Mouse (Mus musculus) G1E (cell line): ENCODE measurements at regions not wholly inside any gene's neighbourhood (a gene's known extent, or its start where the extent isn't known, plus 50 kb on each side); places are given as distances from the start of the nearest gene placed in this dataset.

Source experiments
- ATAC-seq: 2 replicates; pipeline ENCODE4 v1.8.0; 2016; ENCODE audit warnings: mild to moderate bottlenecking; ENCODE audit not compliant: insufficient number of reproducible peaks, poor library complexity, low FRiP score, severe bottlenecking; ENCODE audit errors: extremely low read depth
- DNase-seq: peaks from one replicate; pipeline ENCODE4 v3.0.0; 2012; ENCODE audit warnings: low spot score
- H3K27me3 ChIP-seq: 2 replicates; pipeline ENCODE4 v1.6.1; 2012; ENCODE audit warnings: mild to moderate bottlenecking, low read length, inconsistent platforms; ENCODE audit not compliant: insufficient read depth
- H3K36me3 ChIP-seq: replicated peaks from 2 replicates; pipeline ENCODE3; 2012; ENCODE audit warnings: mild to moderate bottlenecking, inconsistent platforms
- H3K4me1 ChIP-seq: 2 replicates; pipeline ENCODE4 v1.6.1; 2012; ENCODE audit warnings: low read depth, low read length, inconsistent platforms, mixed read lengths; ENCODE audit not compliant: insufficient read depth
- H3K4me3 ChIP-seq: 2 replicates; pipeline ENCODE4 v1.5.1; 2012; ENCODE audit warnings: low read depth, mild to moderate bottlenecking, inconsistent platforms, low read length, moderate library complexity, mixed read lengths
- H3K9me3 ChIP-seq: replicated peaks from 2 replicates; pipeline ENCODE4 v1.6.1; 2012; ENCODE audit warnings: inconsistent platforms
- CTCF ChIP-seq: IDR thresholded peaks from 2 replicates; pipeline ENCODE4 v1.5.1; 2012; ENCODE audit warnings: low read depth, low read length, inconsistent platforms, mixed read lengths
- GATA1 ChIP-seq: IDR thresholded peaks from 2 replicates; pipeline ENCODE4 v1.6.1; 2012; ENCODE audit warnings: borderline replicate concordance, low read length, inconsistent platforms, mixed read lengths
- GATA2 ChIP-seq: IDR thresholded peaks from 2 replicates; pipeline ENCODE4 v1.6.1; 2012; ENCODE audit warnings: low read depth, low read length, inconsistent platforms, borderline replicate concordance
- POLR2AphosphoS5 ChIP-seq: IDR thresholded peaks from 2 replicates; pipeline ENCODE4 v1.6.1; 2012; ENCODE audit warnings: low read depth, low read length, inconsistent platforms; ENCODE audit not compliant: insufficient replicate concordance
- TAL1 ChIP-seq: conservative IDR thresholded peaks from 2 replicates; pipeline ENCODE4 v1.6.1; 2012; ENCODE audit warnings: low read depth, low read length, inconsistent platforms, mixed read lengths

DNA sequence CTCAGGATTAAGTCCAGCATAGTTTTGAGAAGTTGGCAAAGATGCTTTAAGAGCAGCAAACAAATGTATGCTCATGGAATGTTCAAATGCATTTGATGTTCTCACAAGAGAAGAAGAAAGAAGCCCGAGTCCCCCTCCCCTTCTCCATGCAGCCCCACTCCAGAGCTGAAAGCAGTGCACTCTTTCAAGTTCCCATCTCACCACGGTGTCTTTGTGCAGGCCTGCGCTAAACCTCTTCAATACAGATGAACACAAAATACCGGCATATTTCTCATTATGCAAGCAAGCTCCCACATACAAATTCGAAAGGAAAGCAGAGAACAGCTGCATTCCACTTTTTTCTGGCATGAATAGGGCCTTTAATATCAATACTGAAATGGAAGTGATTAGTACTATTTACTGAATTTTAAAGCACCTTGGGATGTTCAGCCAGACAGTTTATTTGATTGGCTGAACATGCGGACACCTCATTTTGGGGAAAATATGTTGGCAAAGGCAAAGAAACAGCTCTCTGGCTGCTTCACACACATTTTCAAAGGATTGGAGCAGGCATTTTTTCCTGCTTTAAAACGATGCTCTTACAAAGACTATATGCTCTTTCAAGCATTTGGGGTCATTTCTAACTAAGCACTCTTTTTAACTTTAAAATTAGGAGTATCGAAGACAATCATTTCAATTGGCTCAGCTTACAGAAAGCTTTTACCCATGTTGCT, 595.8 kb downstream of the Car8 start:
- no peaks in the 10 kb centered on the region for H3K4me1 ChIP-seq
- no peaks in the 10 kb centered on the region for H3K9me3 ChIP-seq
- DNase-seq (no peak), ATAC-seq (no peak)
- no peaks in the 10 kb centered on the region for H3K27me3 ChIP-seq
- no peaks in the 10 kb centered on the region for H3K36me3 ChIP-seq
- no peak for TF ChIP-seq GATA2
- TF ChIP-seq POLR2AphosphoS5, result no peak
- no peak for TF ChIP-seq TAL1
- no peak for TF ChIP-seq GATA1
- TF ChIP-seq CTCF, result no peak
- H3K4me3 ChIP-seq, result no peak overlapping the region

- DNase-seq (no peak), ATAC-seq (no peak)
- Histone ChIP-seq H3K4me3 (no peak overlapping the region), H3K27me3 (no peaks in the 10 kb centered on the region), H3K9me3 (no peaks in the 10 kb centered on the region), H3K36me3 (no peaks in the 10 kb centered on the region), H3K4me1 (no peaks in the 10 kb centered on the region)
- no peak for TF ChIP-seq TAL1
- no peak for TF ChIP-seq GATA2
- no peak for TF ChIP-seq GATA1
- no peak for TF ChIP-seq POLR2AphosphoS5
- TF ChIP-seq CTCF, result no peak
These were observed 641.0 kb downstream of the Car8 start for GRCm38 (mm10) chr4:7597671-7598390.

DNA sequence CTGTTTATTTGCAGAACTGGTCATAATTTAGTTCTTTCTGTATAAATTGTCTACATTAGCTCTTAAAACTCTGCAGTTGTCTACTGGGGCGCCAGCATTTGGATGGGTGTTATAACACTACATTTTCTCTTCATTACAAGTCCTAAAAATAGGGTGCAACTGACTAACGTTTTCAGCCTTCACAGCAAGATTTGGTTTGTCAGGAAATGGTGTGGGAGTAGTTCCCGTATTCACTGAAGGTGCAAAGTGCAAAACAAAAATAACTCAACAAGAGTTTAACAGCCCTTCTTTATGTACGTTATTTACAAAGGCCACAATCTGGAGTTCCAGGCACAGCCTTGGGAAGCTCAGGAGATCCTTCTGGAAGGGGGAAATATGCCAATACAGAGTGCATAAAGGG, 642.7 kb downstream of the Car8 start:
- no peak for DNase-seq
- no peak for ATAC-seq
- no peaks in the 10 kb centered on the region for H3K4me1 ChIP-seq
- H3K4me3 ChIP-seq, result no peak overlapping the region
- H3K27me3 ChIP-seq, result no peaks in the 10 kb centered on the region
- no peaks in the 10 kb centered on the region for H3K36me3 ChIP-seq
- TF ChIP-seq TAL1, result no peak
- no peak for TF ChIP-seq GATA1
- no peak for TF ChIP-seq GATA2
- no peak for TF ChIP-seq CTCF
- no peak for TF ChIP-seq POLR2AphosphoS5
- H3K9me3 ChIP-seq, result no peaks in the 10 kb centered on the region

DNA sequence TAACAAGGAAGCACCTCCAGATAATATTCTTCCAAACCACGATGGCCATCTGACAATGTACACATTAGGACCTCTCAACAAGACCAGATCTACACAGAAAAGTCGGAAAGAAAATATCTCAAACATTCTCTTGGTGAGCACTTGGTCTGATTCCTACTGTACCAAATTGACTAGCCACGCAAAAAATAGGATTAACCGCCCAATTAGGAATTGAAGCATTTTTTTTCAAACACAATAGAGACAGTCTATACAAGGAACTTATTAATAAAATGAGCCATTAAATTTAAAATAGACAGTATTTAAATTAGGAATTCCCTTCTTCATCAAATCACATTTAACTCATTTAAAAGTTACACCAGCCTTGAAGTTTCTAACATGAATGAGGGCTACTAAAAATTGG, 655.0 kb downstream of the Car8 start:
- TF ChIP-seq TAL1 (no peak), CTCF (no peak), GATA2 (no peak), POLR2AphosphoS5 (no peak), GATA1 (no peak)
- H3K9me3 ChIP-seq, result no peaks in the 10 kb centered on the region
- H3K4me1 ChIP-seq, result no peaks in the 10 kb centered on the region
- H3K36me3 ChIP-seq, result no peaks in the 10 kb centered on the region
- DNase-seq (no peak), ATAC-seq (no peak)
- no peaks in the 10 kb centered on the region for H3K27me3 ChIP-seq
- no peak overlapping the region for H3K4me3 ChIP-seq

- DNase-seq, result no peak
- H3K4me1 ChIP-seq, result no peaks in the 10 kb centered on the region
- no peaks in the 10 kb centered on the region for H3K27me3 ChIP-seq
- no peaks in the 10 kb centered on the region for H3K9me3 ChIP-seq
- no peak for ATAC-seq
- no peaks in the 10 kb centered on the region for H3K36me3 ChIP-seq
- TF ChIP-seq TAL1 (no peak), POLR2AphosphoS5 (no peak), GATA2 (no peak)
- no peak overlapping the region for H3K4me3 ChIP-seq
These were observed 656.9 kb downstream of the Car8 start for GRCm38 (mm10) chr4:7581931-7582330.

DNA sequence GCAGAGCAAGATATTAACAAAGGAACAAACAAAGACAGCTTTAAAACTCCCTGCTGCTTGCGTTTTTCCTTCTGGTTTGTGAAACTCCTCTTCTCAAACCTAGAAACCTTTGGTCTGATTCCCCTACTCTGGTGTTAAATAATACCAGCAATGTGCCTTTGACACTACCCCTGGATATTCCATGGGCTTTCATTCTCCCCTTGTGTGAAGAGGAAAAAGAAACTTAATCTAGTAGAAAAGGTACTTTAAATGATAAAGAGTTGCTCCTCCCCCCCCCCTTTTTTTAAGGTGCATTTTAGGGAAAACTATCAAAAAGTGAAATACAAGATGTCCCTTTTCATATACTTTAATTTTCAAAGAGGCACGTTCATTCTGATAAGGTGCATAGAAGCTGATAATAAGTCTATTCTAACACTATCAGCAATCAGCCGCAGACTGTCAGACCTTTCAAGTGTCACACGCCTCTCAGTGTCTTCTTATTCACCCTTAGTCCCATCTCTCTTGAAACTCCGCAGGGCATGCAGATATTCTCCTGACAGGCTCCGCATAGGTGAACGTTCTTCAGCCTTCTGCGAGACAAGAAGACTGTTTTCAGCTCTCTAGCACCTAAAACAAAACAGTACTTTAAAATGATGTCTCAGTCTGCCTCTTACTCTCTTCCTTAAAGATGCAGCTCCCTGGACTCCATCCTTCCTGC, 657.5 kb downstream of the Car8 start:
- Histone ChIP-seq H3K4me3 (no peak overlapping the region), H3K36me3 (no peaks in the 10 kb centered on the region), H3K27me3 (no peaks in the 10 kb centered on the region), H3K9me3 (no peaks in the 10 kb centered on the region), H3K4me1 (no peaks in the 10 kb centered on the region)
- ATAC-seq (no peak), DNase-seq (no peak)
- no peak for TF ChIP-seq GATA2
- TF ChIP-seq TAL1, result no peak
- TF ChIP-seq GATA1, result no peak
- TF ChIP-seq POLR2AphosphoS5, result no peak
- TF ChIP-seq CTCF, result no peak
